Mouse (Mus musculus) MEL (cell line): Measurements from ENCODE around the gene Gas7.

Experiments used
- CHD2 ChIP-seq: IDR thresholded peaks from 2 replicates; pipeline ENCODE4 v1.6.1; 2011; ENCODE audit warnings: low read length, improper control_type of control experiment
- CTCF ChIP-seq, 3 experiments: IDR thresholded peaks in 2 of 3; conservative IDR thresholded peaks in 1 of 3; 2 replicates each; pipeline ENCODE4 v1.5.1; 2011 to 2012; ENCODE audit warnings: low read length in 3 of 3, low read depth in 2 of 3, mild to moderate bottlenecking in 2 of 3, improper control_type of control experiment in 1 of 3, inconsistent platforms in 1 of 3, mixed read lengths in 1 of 3, moderate library complexity in 1 of 3; ENCODE audit not compliant: control insufficient read depth in 1 of 3, insufficient read depth in 1 of 3, poor library complexity in 1 of 3, severe bottlenecking in 1 of 3
- ELF1 ChIP-seq: IDR thresholded peaks from 2 replicates; pipeline ENCODE4 v1.6.1; 2014; ENCODE audit warnings: low read depth, mild to moderate bottlenecking, inconsistent platforms, low read length, improper control_type of control experiment, moderate library complexity
- EP300 ChIP-seq, 2 experiments: IDR thresholded peaks; 2 replicates each; pipeline ENCODE4 v1.6.1; 2011; ENCODE audit warnings: improper control_type of control experiment in 2 of 2, low read length in 2 of 2, low read depth in 1 of 2, mild to moderate bottlenecking in 1 of 2
- GATA1 ChIP-seq: IDR thresholded peaks from 2 replicates; pipeline ENCODE4 v1.6.1; 2011; ENCODE audit warnings: low read depth, low read length, improper control_type of control experiment
- HCFC1 ChIP-seq: IDR thresholded peaks from 2 replicates; pipeline ENCODE4 v1.6.1; 2012; ENCODE audit warnings: low read depth, mild to moderate bottlenecking, inconsistent platforms, low read length, improper control_type of control experiment, moderate library complexity
- MAX ChIP-seq: IDR thresholded peaks from 2 replicates; pipeline ENCODE4 v1.6.1; 2011; ENCODE audit warnings: low read length, improper control_type of control experiment
- POLR2A ChIP-seq, 2 experiments: IDR thresholded peaks; 2 replicates each; pipeline ENCODE4 v1.6.1; 2011 to 2012; ENCODE audit warnings: low read length in 2 of 2, mild to moderate bottlenecking in 2 of 2, control low read depth in 1 of 2, improper control_type of control experiment in 1 of 2, low read depth in 1 of 2, moderate library complexity in 1 of 2; ENCODE audit not compliant: control insufficient read depth in 1 of 2, insufficient read depth in 1 of 2, poor library complexity in 1 of 2
- POLR2AphosphoS2 ChIP-seq: IDR thresholded peaks from 2 replicates; pipeline ENCODE4 v1.6.1; 2011; ENCODE audit warnings: low read length, improper control_type of control experiment
- RAD21 ChIP-seq: IDR thresholded peaks from 2 replicates; pipeline ENCODE4 v1.6.1; 2011; ENCODE audit warnings: mild to moderate bottlenecking, low read depth, low read length, improper control_type of control experiment
- SMC3 ChIP-seq: IDR thresholded peaks from 2 replicates; pipeline ENCODE4 v1.6.1; 2011; ENCODE audit warnings: low read depth, low read length, improper control_type of control experiment
- USF1 ChIP-seq: IDR thresholded peaks from 2 replicates; pipeline ENCODE4 v1.6.1; 2014; ENCODE audit warnings: low read depth, mild to moderate bottlenecking, inconsistent platforms, low read length, improper control_type of control experiment, moderate library complexity
- ZKSCAN1 ChIP-seq: IDR thresholded peaks from 2 replicates; pipeline ENCODE4 v1.6.1; 2012; ENCODE audit warnings: low read depth, mild to moderate bottlenecking, inconsistent platforms, low read length, improper control_type of control experiment, moderate library complexity
- ZNF384 ChIP-seq: IDR thresholded peaks from 2 replicates; pipeline ENCODE4 v1.6.1; 2012; ENCODE audit warnings: low read depth, mild to moderate bottlenecking, inconsistent platforms, low read length, improper control_type of control experiment

DNA sequence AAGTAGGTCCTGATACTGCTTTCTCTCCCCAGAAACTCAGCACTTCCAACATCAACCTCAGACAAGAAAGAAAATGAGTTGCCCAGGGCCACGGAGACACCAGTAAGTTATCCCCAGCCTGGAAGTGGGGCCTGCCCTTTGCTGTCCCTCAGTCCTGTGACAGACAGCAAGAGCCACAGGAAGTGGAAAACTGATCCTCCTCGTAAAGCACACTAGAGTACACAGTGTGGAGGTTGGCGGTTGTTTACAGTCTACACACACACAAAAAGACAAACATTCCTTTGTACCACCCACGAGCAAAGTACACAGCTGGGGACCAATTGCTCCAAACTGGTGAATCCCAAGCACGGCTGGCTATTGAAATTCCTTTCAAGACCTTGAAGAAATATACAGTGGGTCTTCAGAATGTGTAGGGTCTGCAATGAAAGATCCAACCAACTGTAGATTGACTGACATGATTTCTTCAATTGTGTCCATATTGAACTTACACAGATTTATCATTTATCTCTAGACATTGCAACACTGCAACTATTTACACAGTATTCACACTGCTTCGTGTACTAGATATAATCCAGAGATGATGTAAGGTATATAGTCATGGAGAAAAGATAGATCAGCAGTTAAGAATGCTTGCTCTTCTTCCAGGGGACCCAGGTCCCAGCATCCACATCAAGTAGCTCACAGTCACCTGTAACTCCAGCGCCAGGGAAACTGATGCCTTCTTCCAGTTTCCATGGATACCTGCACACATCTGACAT lies 267.3 kb downstream of the Gas7 start:
- TF ChIP-seq GATA1, result no peak
- no peak for TF ChIP-seq POLR2A (IDR thresholded peaks at IDR 0.05; ENCODE audit: control insufficient read depth in 1 of 2, insufficient read depth in 1 of 2, low read depth in 1 of 2, low read length in 2 of 2, poor library complexity in 1 of 2)
- no peak for TF ChIP-seq CHD2
- no peak for TF ChIP-seq POLR2AphosphoS2
- no peak for TF ChIP-seq CTCF (IDR thresholded peaks at IDR 0.05 in 2 of 3, conservative IDR thresholded peaks at IDR 0.05 in 1 of 3; ENCODE audit: control insufficient read depth in 1 of 3, insufficient read depth in 1 of 3, low read depth in 2 of 3, low read length in 3 of 3, poor library complexity in 1 of 3, severe bottlenecking in 1 of 3)
- TF ChIP-seq ZNF384, result no peak
- no peak for TF ChIP-seq HCFC1
- no peak for TF ChIP-seq ZKSCAN1
- no peak for TF ChIP-seq USF1
- TF ChIP-seq SMC3, result no peak
- TF ChIP-seq MAX, result no peak
- no peak for TF ChIP-seq RAD21
- no peak for TF ChIP-seq ELF1
- TF ChIP-seq EP300 (IDR thresholded peaks at IDR 0.05; ENCODE audit: low read depth in 1 of 2, low read length in 2 of 2), result no peak
